Mouse (Mus musculus) liver, adult (tissue): ENCODE results near the gene Rpl32.

Experiments used
- GATA4 ChIP-seq: IDR thresholded peaks from 2 replicates; pipeline ENCODE4 v1.6.1; 2014; ENCODE audit warnings: mild to moderate bottlenecking, low read length; ENCODE audit not compliant: insufficient replicate concordance

The Rpl32 gene

GRCm38 (mm10) chr6:115791016-115791415 is 17.5 kb downstream of the Rpl32 start:
- TF ChIP-seq GATA4 = no peak

- no peak for TF ChIP-seq GATA4
Measured at GRCm38 (mm10) chr6:115782781-115783180, 25.8 kb downstream of the Rpl32 start.

GRCm38 (mm10) chr6:115776363-115776762 is 32.2 kb downstream of the Rpl32 start:
- TF ChIP-seq GATA4 = no peak

GRCm38 (mm10) chr6:115775838-115776237 is 32.7 kb downstream of the Rpl32 start:
- TF ChIP-seq GATA4 = no peak

DNA sequence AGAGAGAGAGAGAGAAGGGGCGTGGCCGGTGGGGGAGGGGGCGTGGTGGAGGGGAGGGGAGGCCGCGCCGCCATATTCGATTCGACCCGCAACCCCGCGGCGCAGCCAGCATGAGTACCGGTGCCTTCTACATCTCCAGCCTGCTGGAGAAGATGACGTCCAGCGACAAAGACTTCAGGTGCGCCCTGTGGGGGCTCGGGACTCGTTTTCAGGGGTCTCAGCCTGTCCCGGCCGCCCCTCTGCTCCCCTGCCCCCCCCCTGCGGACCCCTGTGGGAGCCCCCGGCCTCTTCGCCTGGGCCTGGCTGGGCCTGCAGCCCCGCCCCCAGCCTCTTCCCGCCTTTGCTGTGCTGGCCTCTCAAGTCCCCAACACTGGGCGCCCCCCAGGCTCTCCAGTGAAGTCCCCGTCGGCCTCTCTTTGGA is 34.0 kb downstream of the Rpl32 start, which contains the start of gene Cand2:
Cand2 (plus strand) TSS at position 38 of the 421 bp plus-strand sequence.
- TF ChIP-seq GATA4 = no peak

- no peak for TF ChIP-seq GATA4
Measured at GRCm38 (mm10) chr6:115773966-115774413, 34.6 kb downstream of the Rpl32 start.

DNA sequence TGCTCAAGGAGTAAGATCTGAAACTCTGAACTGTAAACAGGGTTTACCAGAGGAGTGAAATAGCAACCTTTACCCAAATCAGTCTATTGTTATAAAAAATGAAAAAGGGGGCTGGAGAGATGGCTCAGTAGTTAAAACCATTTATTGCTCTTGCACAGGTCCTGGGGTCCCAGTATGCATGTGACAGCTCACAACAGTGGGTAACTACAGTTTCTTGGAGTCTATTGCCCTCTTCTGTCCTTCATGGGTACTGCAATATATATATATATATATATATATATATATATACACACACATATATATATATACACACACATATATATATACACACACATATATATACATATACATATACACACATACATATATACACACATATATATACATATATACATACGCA is 35.9 kb downstream of the Rpl32 start:
- TF ChIP-seq GATA4 = no peak

GRCm38 (mm10) chr6:115772201-115772600 is 36.3 kb downstream of the Rpl32 start:
- no peak for TF ChIP-seq GATA4

- no peak for TF ChIP-seq GATA4
Measured at GRCm38 (mm10) chr6:115770852-115771251, 37.7 kb downstream of the Rpl32 start.

DNA sequence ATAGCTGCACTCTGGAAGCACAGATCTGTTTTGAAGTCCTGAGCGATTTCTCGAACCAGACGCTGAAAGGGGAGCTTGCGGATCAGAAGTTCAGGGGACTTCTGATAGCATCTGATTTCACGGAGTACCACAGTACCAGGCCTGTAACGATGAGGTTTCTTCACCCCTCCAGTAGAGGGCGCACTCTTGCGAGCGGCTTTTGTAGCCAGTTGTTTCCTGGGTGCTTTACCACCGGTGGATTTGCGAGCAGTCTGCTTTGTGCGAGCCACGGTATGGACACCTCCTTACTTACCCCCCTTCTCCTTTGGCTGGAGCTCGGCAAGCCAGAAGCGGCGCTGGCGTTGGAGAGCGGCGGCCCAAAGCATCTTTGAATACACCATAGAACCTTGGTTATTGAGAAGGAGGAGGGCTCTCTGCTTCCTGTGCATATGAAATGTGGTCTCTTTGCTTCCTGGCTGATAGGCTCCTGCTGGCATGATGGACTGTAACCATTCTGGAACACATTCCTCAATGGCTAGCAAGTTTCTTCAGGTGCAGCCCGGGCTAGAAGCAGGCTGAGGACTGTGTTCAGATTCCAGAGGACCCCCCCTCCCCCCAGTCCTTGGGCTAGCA is 38.4 kb downstream of the Rpl32 start:
- no peak for TF ChIP-seq GATA4

DNA sequence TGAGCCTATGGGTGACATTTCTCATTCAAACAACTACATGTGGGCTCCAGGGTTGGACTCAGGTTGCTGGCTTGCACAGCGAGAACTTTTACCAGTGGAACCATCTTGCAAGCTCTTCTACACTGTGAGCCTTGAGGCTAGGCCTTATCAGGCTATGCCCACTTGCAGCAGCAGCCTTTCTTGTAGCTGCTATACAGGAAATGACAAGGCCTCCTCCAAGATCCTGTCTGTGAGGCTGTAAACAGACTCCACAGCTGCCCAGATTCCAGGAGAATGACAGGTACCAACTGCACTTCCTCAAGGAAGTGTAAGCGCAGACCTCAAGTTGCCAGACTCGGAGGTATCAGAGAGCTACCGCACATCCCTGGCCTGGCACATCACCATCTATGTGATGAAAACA is 40.3 kb downstream of the Rpl32 start:
- no peak for TF ChIP-seq GATA4

- TF ChIP-seq GATA4 = no peak
Measured at GRCm38 (mm10) chr6:115767357-115767756, 41.2 kb downstream of the Rpl32 start.

- TF ChIP-seq GATA4 = peak; percentile 31; the same call in 1 of the 2 replicates
Measured at GRCm38 (mm10) chr6:115764179-115764578, 44.4 kb downstream of the Rpl32 start.

- no peak for TF ChIP-seq GATA4
Measured at GRCm38 (mm10) chr6:115761995-115762756, 46.4 kb downstream of the Rpl32 start, which contains the start of gene Tmem40. Tmem40 (minus strand) TSS chr6:115762410.

- TF ChIP-seq GATA4 = no peak
Measured at GRCm38 (mm10) chr6:115760982-115761381, 47.6 kb downstream of the Rpl32 start.

DNA sequence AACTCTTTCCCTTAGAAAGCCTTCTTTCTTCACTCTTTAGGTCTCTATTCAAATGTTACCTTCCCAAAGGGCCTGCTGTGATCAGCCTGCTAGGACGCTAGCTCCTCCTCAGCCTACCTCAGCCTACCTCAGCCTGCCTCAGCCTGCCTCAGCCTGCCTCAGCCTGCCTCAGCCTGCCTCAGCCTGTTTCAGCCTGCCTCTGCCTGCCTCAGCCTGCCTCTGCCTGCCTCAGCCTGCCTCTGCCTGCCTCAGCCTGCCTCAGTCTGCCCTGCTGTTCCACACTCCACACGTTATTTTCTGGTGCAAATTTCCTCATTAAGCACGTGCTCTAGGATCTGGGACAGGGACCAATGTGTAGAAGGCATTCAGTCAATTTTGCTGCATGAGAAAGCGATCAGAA is 48.4 kb downstream of the Rpl32 start:
- TF ChIP-seq GATA4 = no peak
